Mouse (Mus musculus) liver, adult 2 months (tissue): Measurements from ENCODE around the gene Rab29.
"Not testable (repeated sequence)": the region's sequence is repeated elsewhere in the genome, so short reads cannot be mapped to it uniquely, and the experiment has no call there.

Experiments used
- CTCF ChIP-seq: fragments of 200-500 bp; IDR thresholded peaks from 2 replicates; pipeline ENCODE4 v1.5.1; 2011; ENCODE audit warnings: low read depth, low read length, control low read depth
- POLR2A ChIP-seq: fragments of 200-500 bp; IDR thresholded peaks from 2 replicates; pipeline ENCODE4 v1.6.1; 2011; ENCODE audit warnings: low read length, control low read depth; ENCODE audit not compliant: insufficient read depth; ENCODE audit errors: extremely low read depth

- not testable (repeated sequence) for TF ChIP-seq CTCF, POLR2A
Observed at GRCm38 (mm10) chr1:131909236-131909635, 42.2 kb downstream of the Rab29 start.
